Mouse (Mus musculus): ENCODE measurements around the gene Bmpr1b.

The Bmpr1b gene

GRCm38 (mm10) chr3:141818615-141819312, 350.5 kb downstream of the Bmpr1b start:
- no peak for DNase-seq (ENCODE audit: low spot score in 2 of 2)

GRCm38 (mm10) chr3:141814776-141815175, 354.4 kb downstream of the Bmpr1b start:
- no peak for DNase-seq (ENCODE audit: low spot score in 2 of 2)

- DNase-seq (ENCODE audit: low spot score in 2 of 2): no peak
Measured at GRCm38 (mm10) chr3:141811348-141811747, 357.9 kb downstream of the Bmpr1b start.

GRCm38 (mm10) chr3:141810944-141811343, 358.3 kb downstream of the Bmpr1b start:
- DNase-seq (ENCODE audit: low spot score in 2 of 2): no peak

- no peak for DNase-seq (ENCODE audit: low spot score in 2 of 2)
Measured at GRCm38 (mm10) chr3:141809581-141809980, 359.6 kb downstream of the Bmpr1b start.

GRCm38 (mm10) chr3:141804133-141804532, 365.1 kb downstream of the Bmpr1b start:
- DNase-seq (ENCODE audit: low spot score in 2 of 2): no peak

DNA sequence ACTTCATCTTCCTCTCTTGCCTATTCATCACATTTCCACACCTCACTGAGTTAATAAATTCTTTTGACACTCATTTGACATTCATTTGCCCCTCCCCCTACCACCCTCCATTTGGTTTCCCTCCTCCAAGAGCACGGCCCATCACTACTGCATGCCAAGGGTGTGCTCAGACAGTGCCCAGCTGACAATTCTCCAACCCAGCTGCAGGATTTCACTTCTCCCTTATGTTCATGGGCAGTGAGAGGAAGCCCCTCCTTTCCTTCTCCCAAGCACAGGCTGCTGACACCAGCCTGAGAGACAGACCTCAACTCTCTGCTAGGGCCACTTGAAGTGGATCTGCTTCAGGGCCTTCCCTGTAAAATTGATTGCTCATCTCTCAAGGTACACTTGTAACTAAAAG, 371.4 kb downstream of the Bmpr1b start:
- DNase-seq (ENCODE audit: low spot score in 2 of 2): no peak

GRCm38 (mm10) chr3:141797372-141797771, 371.9 kb downstream of the Bmpr1b start:
- no peak for DNase-seq (ENCODE audit: low spot score in 2 of 2)

- DNase-seq (ENCODE audit: low spot score in 2 of 2): no peak
Measured at GRCm38 (mm10) chr3:141794371-141794770, 374.9 kb downstream of the Bmpr1b start.

- no peak for DNase-seq (ENCODE audit: low spot score in 2 of 2)
Measured at GRCm38 (mm10) chr3:141793755-141794154, 375.5 kb downstream of the Bmpr1b start.

- DNase-seq (ENCODE audit: low spot score in 2 of 2): no peak
Measured at GRCm38 (mm10) chr3:141792106-141792505, 377.1 kb downstream of the Bmpr1b start.

DNA sequence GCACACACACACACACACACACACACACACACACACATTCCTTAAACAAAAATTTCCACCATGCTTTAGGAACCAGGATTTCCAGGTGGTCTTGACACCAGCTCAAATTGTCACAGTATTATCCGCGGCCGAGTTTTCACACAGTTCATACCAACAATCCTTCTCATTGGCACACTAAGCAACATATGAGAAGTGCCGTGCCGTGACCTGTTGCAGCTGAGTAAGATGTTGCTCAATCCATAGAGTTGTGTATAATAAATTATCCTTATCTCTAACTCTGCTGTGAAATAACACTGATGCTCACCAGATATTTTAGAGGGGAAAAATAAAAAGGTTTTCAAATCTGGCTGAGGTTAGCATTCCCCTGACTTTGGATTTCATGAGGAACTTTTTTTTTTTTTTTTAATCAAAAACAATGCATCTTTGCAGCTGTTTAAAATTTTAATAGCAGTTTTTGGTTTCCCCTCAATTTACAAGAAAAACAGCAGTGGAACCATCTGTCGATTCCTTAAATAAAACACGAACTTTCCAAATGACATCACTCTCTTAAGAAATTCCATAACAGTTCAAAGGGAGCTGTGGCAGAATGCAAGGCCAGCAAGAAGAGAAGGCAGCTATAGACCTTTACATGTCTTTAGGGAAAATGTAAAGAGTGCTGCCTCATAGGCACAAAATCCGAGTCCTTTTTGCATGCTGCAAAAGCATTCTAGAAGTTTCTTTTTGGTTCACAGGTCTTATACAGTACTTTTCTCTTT, 378.0 kb downstream of the Bmpr1b start:
- DNase-seq (ENCODE audit: low spot score in 2 of 2): no peak

Measured in spleen, postnatal 10 days (tissue).